Mouse (Mus musculus) heart, embryonic 14.5 days (tissue): ENCODE measurements at regions not wholly inside any gene's neighbourhood (a gene's known extent, or its start where the extent isn't known, plus 50 kb on each side); places are given as distances from the start of the nearest gene placed in this dataset.

Source experiments
- ATAC-seq: fragments of 200-750 bp; cut with Nextera tagmentation; 2 replicates; pipeline ENCODE4 v1.8.0; 2017; ENCODE audit warnings: low read depth, moderate TSS enrichment; ENCODE audit not compliant: insufficient number of reproducible peaks, insufficient read depth, low FRiP score
- H3K27ac ChIP-seq, 2 experiments: fragments of 200-500 bp in 1 of 2; fragments of 300-500 bp in 1 of 2; sonication (generic) in 1 of 2; replicated peaks in 1 of 2; 2 replicates each; pipeline ENCODE4 v1.5.1; 2012 to 2014; ENCODE audit warnings: low read depth in 2 of 2, low read length in 2 of 2, control low read depth in 1 of 2, mild to moderate bottlenecking in 1 of 2, mixed read lengths in 1 of 2; ENCODE audit not compliant: control insufficient read depth in 1 of 2, insufficient read depth in 1 of 2
- H3K27me3 ChIP-seq: fragments of 300-500 bp; sonication (generic); 2 replicates; pipeline ENCODE4 v1.6.1; 2014; ENCODE audit warnings: mild to moderate bottlenecking, low read length, control low read depth; ENCODE audit not compliant: control insufficient read depth, insufficient read depth
- H3K36me3 ChIP-seq: fragments of 300-500 bp; sonication (generic); 2 replicates; pipeline ENCODE4 v1.6.1; 2014; ENCODE audit warnings: mild to moderate bottlenecking, control low read depth, low read length, mixed read lengths; ENCODE audit not compliant: control insufficient read depth, insufficient read depth
- H3K4me1 ChIP-seq, 2 experiments: fragments of 200-500 bp in 1 of 2; fragments of 300-500 bp in 1 of 2; sonication (generic) in 1 of 2; 2 replicates each; pipeline ENCODE4 v1.6.1; 2012 to 2014; ENCODE audit warnings: low read length in 2 of 2, control low read depth in 1 of 2, mixed read lengths in 1 of 2; ENCODE audit not compliant: control insufficient read depth in 2 of 2, insufficient read depth in 2 of 2
- H3K4me2 ChIP-seq: fragments of 300-500 bp; sonication (generic); 2 replicates; pipeline ENCODE4 v1.6.1; 2014; ENCODE audit warnings: mild to moderate bottlenecking, low read length
- H3K4me3 ChIP-seq, 2 experiments: fragments of 200-500 bp in 1 of 2; fragments of 300-500 bp in 1 of 2; sonication (generic) in 1 of 2; 2 replicates each; pipeline ENCODE4 v1.5.1; 2012 to 2014; ENCODE audit warnings: low read length in 2 of 2, mild to moderate bottlenecking in 2 of 2, control low read depth in 1 of 2, low read depth in 1 of 2, moderate library complexity in 1 of 2; ENCODE audit not compliant: control insufficient read depth in 1 of 2, insufficient read depth in 1 of 2
- H3K9ac ChIP-seq: fragments of 300-500 bp; sonication (generic); 2 replicates; pipeline ENCODE4 v1.6.1; 2014; ENCODE audit warnings: mild to moderate bottlenecking, low read length
- H3K9me3 ChIP-seq: fragments of 300-500 bp; sonication (generic); 2 replicates; pipeline ENCODE4 v1.6.1; 2016; ENCODE audit warnings: low read length, control low read depth; ENCODE audit not compliant: control insufficient read depth
- WGBS: fragments of 180-500 bp; shearing (Covaris S2); extraction: QIAGEN DNeasy Blood & Tissue Kit; methylation state at CpG from one replicate; pipeline ENCODE4 v1.1.7; 2014; 5-methylcytosine and 5-hydroxymethylcytosine counted together

DNA sequence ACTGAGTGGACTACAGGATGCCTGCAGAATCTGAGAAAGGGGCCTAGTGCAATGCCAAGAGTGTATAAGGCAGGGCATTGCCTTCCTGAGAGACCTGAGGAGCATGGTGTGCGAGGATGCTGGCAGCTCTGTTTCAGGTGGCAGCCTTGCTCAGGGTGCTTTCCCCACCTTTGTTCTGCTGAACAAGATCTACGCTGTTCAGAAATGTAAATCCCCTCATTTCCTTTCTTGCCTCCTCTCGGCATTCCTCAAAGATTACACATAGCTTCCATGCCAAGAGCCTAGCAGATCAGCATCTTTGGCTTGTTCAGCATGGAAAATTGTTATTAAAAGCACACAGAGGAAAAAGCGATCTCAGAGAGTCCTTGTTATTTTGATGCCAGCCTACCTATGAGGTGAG is 128.6 kb upstream of the Flrt2 start:
- H3K9ac ChIP-seq = no peak overlapping the region
- no peak overlapping the region for H3K4me2 ChIP-seq
- 31% methylated on average over 4 of the region's 4 CpGs for WGBS
- no peaks in the 10 kb centered on the region for H3K27me3 ChIP-seq
- H3K4me1 ChIP-seq = peaks cover 2 to 4% of the 10 kb centered on the region in 2 experiments; a peak in 3 of 4 replicates
- H3K36me3 ChIP-seq = no peaks in the 10 kb centered on the region
- ATAC-seq = no peak
- H3K27ac ChIP-seq = 0 out of 4 replicates have a peak overlapping the region, but pooled peaks of 1 of the 2 experiments have one; percentile 27
- H3K9me3 ChIP-seq = no peaks in the 10 kb centered on the region
- H3K4me3 ChIP-seq = no peak overlapping the region

DNA sequence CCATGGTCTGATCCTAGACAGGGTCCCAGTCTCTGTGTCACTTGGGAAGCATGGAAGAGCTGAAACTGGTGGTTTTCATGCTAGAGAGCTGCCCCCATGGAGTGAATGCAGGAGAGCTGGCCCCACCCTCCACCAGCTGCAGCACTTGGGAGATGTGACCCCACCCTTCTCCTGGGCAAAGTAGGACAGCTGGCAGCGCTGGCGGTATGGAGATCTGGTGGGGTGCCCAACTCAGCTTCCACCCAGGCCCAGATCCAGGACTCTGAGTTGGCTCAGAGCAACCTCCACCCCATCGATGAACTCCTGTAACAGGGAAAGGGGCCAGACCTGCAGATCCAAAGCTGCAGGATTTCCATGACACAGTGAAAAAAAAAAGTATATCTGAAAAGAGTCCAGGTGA is 115.3 kb upstream of the Flrt2 start:
- WGBS = 78% methylated on average over 3 of the region's 3 CpGs

DNA sequence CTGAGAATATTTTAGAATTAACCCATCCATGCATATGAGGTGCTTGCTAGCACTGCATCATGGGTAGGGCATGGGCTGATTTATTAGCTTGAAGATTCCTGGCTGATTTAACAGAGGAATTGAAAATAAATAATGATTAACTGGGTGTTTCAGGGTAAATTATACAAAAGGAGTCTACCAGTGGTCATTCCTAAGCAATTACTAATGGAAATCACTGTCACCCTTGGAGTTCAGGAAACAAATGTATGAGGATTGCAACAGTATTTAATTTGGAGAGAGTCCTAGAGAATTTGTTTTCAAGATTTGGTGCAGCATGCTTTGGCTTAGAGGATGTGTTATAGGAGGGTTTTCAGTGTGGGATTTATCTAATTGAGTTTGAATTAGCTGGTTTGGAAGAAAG is 103.0 kb upstream of the Flrt2 start:
- H3K27ac ChIP-seq = no peak overlapping the region
- ATAC-seq = no peak
- no peaks in the 10 kb centered on the region for H3K9me3 ChIP-seq
- no peaks in the 10 kb centered on the region for H3K27me3 ChIP-seq
- no peaks in the 10 kb centered on the region for H3K36me3 ChIP-seq
- H3K4me3 ChIP-seq = no peak overlapping the region
- no peak overlapping the region for H3K4me2 ChIP-seq
- no peaks in the 10 kb centered on the region for H3K4me1 ChIP-seq
- H3K9ac ChIP-seq = no peak overlapping the region

More for the DNA sequence above, 115.3 kb upstream of the Flrt2 start:
- no peaks in the 10 kb centered on the region for H3K9me3 ChIP-seq
- no peaks in the 10 kb centered on the region for H3K4me1 ChIP-seq
- no peaks in the 10 kb centered on the region for H3K36me3 ChIP-seq
- H3K4me2 ChIP-seq = no peak overlapping the region
- no peak overlapping the region for H3K9ac ChIP-seq
- ATAC-seq = no peak
- no peak overlapping the region for H3K4me3 ChIP-seq
- H3K27ac ChIP-seq = no peak overlapping the region
- no peaks in the 10 kb centered on the region for H3K27me3 ChIP-seq

DNA sequence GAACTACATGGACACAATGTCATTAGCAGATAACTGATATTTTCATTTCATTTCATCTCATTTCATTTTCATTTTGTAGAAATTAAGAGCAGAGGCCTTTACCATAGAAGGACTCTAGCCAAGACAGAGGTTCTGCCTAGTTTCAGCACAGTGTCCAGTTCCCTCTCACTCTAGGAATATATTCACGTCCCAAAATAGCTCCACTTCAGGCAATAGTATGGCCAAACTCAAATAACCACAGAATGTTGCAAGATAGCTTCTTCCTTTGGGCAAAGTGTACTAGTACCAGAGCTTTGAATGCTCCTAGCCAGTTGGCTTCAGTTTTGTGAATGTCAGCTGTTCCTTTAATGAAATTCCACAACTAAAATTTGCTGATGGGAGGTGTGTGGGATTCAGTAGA is 72.7 kb upstream of the Flrt2 start:
- no peak for ATAC-seq
- Histone ChIP-seq H3K9ac (no peak overlapping the region), H3K4me1 (no peaks in the 10 kb centered on the region), H3K9me3 (no peaks in the 10 kb centered on the region), H3K27ac (no peak overlapping the region), H3K4me3 (no peak overlapping the region), H3K27me3 (no peaks in the 10 kb centered on the region), H3K36me3 (no peaks in the 10 kb centered on the region), H3K4me2 (no peak overlapping the region)
- 33% methylated on average over 1 of the region's 1 CpGs for WGBS

DNA sequence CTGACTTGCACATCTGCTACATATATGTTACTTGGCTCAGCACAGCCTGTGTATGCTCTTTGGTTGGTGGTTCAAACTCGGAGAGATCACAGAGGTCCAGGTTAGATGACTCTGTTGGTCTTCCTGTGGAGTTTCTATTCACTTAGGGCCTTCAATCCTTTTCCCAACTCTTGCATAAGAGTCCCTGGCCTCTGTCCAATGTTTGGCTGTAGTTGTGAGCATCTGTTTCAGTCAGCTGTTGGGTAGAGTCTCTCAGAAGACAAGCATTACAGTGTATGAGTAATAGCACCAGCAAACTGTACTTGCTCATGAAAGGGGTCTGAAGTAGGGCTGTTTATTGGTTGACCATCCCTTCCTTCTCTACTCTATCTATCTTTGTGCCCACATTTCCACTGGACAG is 61.0 kb upstream of the Flrt2 start:
- Histone ChIP-seq H3K4me1 (no peaks in the 10 kb centered on the region), H3K36me3 (no peaks in the 10 kb centered on the region), H3K27me3 (no peaks in the 10 kb centered on the region), H3K9me3 (no peaks in the 10 kb centered on the region), H3K4me2 (no peak overlapping the region), H3K9ac (no peak overlapping the region), H3K4me3 (no peak overlapping the region), H3K27ac (no peak overlapping the region)
- ATAC-seq = no peak
- WGBS = 79% methylated on average over 1 of the region's 1 CpGs

DNA sequence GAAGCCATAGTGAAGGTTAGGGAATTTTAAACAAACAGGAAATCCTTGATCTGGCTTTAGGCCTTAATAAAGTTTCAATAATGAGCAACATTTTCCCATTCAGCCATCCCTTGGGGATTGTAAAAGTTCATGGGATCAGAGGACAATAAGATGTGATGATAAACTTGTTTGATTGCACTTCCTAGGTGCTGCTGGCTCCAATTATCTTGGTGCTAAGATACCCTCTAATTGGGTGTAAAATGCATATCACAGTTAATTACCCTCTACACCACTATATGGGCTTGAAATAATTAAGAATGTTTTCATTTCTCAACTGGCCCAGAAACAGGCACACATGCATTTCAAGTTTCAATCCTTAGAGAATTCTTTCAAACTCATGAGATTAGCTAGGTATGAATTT is 55.4 kb upstream of the Flrt2 start:
- no peak overlapping the region for H3K27ac ChIP-seq
- no peaks in the 10 kb centered on the region for H3K27me3 ChIP-seq
- ATAC-seq = no peak
- no peak overlapping the region for H3K9ac ChIP-seq
- H3K4me3 ChIP-seq = no peak overlapping the region
- no peaks in the 10 kb centered on the region for H3K36me3 ChIP-seq
- no peaks in the 10 kb centered on the region for H3K4me1 ChIP-seq
- no peak overlapping the region for H3K4me2 ChIP-seq
- no peaks in the 10 kb centered on the region for H3K9me3 ChIP-seq

DNA sequence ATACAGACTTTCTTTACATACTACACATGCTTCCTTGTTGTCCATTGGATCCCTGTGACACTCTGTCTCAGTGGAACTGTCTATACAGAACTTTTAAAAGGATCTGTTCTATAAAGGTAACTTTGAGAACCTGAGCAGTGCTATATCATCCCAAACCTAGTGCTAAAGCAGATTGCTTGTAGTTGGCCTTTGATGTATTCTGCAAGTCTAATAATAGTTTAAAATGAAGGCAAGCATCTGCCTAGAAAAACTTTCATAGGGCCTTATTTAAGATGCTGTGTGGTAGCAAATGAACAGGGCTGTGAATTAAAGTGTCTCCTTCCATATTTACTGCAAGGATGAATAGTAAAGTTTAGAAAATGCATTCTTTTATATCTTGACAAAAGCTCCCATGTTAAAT is 52.1 kb upstream of the Flrt2 start:
- Histone ChIP-seq H3K27me3 (no peaks in the 10 kb centered on the region), H3K4me3 (no peak overlapping the region), H3K27ac (no peak overlapping the region), H3K9ac (no peak overlapping the region), H3K9me3 (no peaks in the 10 kb centered on the region), H3K4me2 (no peak overlapping the region), H3K4me1 (no peaks in the 10 kb centered on the region), H3K36me3 (no peaks in the 10 kb centered on the region)
- no peak for ATAC-seq

DNA sequence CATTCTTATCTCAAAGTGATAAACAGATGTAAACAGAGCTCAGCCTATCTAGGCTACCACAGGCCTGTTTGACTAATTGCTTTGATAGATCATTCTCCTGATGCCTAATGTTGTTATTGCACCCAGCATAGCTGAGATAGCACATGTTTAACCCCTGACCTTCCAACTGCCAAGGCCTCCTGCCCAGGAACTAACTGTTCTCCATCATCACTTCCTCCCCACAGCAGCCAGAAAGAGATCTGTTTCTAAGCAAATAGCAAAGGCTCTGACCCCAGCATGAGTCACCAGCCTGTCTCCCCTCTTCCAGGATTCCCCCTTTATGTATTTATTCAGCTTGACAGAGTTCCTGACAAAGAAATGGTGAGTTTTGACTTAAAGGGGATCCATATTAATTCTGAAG is 50.4 kb upstream of the Flrt2 start:
- Histone ChIP-seq H3K9me3 (no peaks in the 10 kb centered on the region), H3K27me3 (no peaks in the 10 kb centered on the region), H3K27ac (no peak overlapping the region), H3K4me3 (no peak overlapping the region), H3K9ac (no peak overlapping the region), H3K4me2 (no peak overlapping the region), H3K36me3 (no peaks in the 10 kb centered on the region), H3K4me1 (no peaks in the 10 kb centered on the region)
- no peak for ATAC-seq
